Mouse (Mus musculus) small intestine, adult 2 months (tissue): ENCODE measurements around the gene Cul4a.

ENCODE experiments used
- CTCF ChIP-seq: fragments of 200-500 bp; IDR thresholded peaks from 2 replicates; pipeline ENCODE4 v1.5.1; 2012; ENCODE audit warnings: low read depth, mild to moderate bottlenecking, control low read depth, inconsistent platforms, low read length, moderate library complexity, mixed read lengths; ENCODE audit not compliant: insufficient replicate concordance, insufficient read length; ENCODE audit errors: extremely low read depth
- POLR2A ChIP-seq: fragments of 200-500 bp; IDR thresholded peaks from 2 replicates; pipeline ENCODE4 v1.6.1; 2012; ENCODE audit warnings: low read depth, mild to moderate bottlenecking, control low read depth, inconsistent platforms, low read length, moderate library complexity

DNA sequence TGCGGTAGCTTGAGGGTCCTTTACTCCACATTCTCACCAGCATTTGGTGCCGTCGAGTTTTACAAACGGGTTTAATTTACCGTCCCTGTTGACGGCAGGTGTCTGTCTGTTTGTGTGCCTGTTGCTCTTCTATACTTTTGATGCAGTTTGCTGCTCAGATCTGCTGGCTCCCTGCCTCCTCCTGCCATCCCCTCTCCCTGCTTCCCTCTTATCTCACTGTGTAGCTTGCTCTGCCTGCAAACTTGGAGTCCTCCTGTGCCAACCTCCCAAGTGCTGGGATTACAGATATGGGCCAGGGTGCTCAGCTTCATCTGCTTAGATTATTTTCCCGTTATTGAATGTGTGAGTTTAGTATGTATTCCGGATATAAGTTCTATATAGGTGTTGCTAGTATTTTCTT is 3.5 kb downstream of the Cul4a start:
- TF ChIP-seq CTCF (no peak), POLR2A (no peak)
